Mouse (Mus musculus): Measurements from ENCODE around the gene Phf8. TPM values are rescaled to one million over a fixed set of nuclear protein-coding genes. Genes with fewer than 3 reads are reported as not detected.
"Not testable (repeated sequence)": the region's sequence is repeated elsewhere in the genome, so short reads cannot be mapped to it uniquely, and the experiment has no call there.

Phf8 gene
- total RNA-seq (2015; ENCODE audit: low replicate concordance) (77.7 and 84.7 TPM in 2 replicates), total RNA-seq (2017; ENCODE audit: low replicate concordance) (70.3 and 75.4 TPM in 2 replicates)

- peak; percentile 85 for ATAC-seq (replicated peaks; ENCODE audit: low FRiP score, poor library complexity, severe bottlenecking)
Measured at GRCm38 (mm10) chrX:151520458-151521322, at the start of gene Phf8. TSS of gene Phf8 (plus strand) at chrX:151520672.

- no peak for ATAC-seq (replicated peaks; ENCODE audit: low FRiP score, poor library complexity, severe bottlenecking)
Measured at GRCm38 (mm10) chrX:151488128-151488527, 32.3 kb upstream of the Phf8 start.

GRCm38 (mm10) chrX:151493269-151493668, 27.2 kb upstream of the Phf8 start:
- not testable (repeated sequence) for ATAC-seq (replicated peaks; ENCODE audit: low FRiP score, poor library complexity, severe bottlenecking)

GRCm38 (mm10) chrX:151496596-151496995, 23.9 kb upstream of the Phf8 start:
- ATAC-seq (replicated peaks; ENCODE audit: low FRiP score, poor library complexity, severe bottlenecking): no peak

- no peak for ATAC-seq (replicated peaks; ENCODE audit: low FRiP score, poor library complexity, severe bottlenecking)
Measured at GRCm38 (mm10) chrX:151508536-151508935, 11.9 kb upstream of the Phf8 start.

- ATAC-seq (replicated peaks; ENCODE audit: low FRiP score, poor library complexity, severe bottlenecking): no peak
Measured at GRCm38 (mm10) chrX:151509906-151510305, 10.6 kb upstream of the Phf8 start.

GRCm38 (mm10) chrX:151513066-151513465, 7.4 kb upstream of the Phf8 start:
- no peak for ATAC-seq (replicated peaks; ENCODE audit: low FRiP score, poor library complexity, severe bottlenecking)

GRCm38 (mm10) chrX:151513694-151514093, 6.8 kb upstream of the Phf8 start:
- ATAC-seq (replicated peaks; ENCODE audit: low FRiP score, poor library complexity, severe bottlenecking): no peak

GRCm38 (mm10) chrX:151518181-151518580, 2.3 kb upstream of the Phf8 start:
- ATAC-seq (replicated peaks; ENCODE audit: low FRiP score, poor library complexity, severe bottlenecking): peak; percentile 45

- ATAC-seq (replicated peaks; ENCODE audit: low FRiP score, poor library complexity, severe bottlenecking): peak; percentile 68
Measured at GRCm38 (mm10) chrX:151520127-151520457, 380 bp upstream of the Phf8 start.

GRCm38 (mm10) chrX:151521786-151522522, 1.5 kb downstream of the Phf8 start:
- peak; percentile 53 for ATAC-seq (replicated peaks; ENCODE audit: low FRiP score, poor library complexity, severe bottlenecking)

- no peak for ATAC-seq (replicated peaks; ENCODE audit: low FRiP score, poor library complexity, severe bottlenecking)
Measured at GRCm38 (mm10) chrX:151553356-151553755, 32.9 kb downstream of the Phf8 start.

GRCm38 (mm10) chrX:151575166-151575565, 54.7 kb downstream of the Phf8 start:
- ATAC-seq (replicated peaks; ENCODE audit: low FRiP score, poor library complexity, severe bottlenecking): no peak

GRCm38 (mm10) chrX:151643386-151643785, 122.9 kb downstream of the Phf8 start:
- ATAC-seq (replicated peaks; ENCODE audit: low FRiP score, poor library complexity, severe bottlenecking): no peak

GRCm38 (mm10) chrX:151653744-151654143, 133.3 kb downstream of the Phf8 start:
- no peak for ATAC-seq (replicated peaks; ENCODE audit: low FRiP score, poor library complexity, severe bottlenecking)

GRCm38 (mm10) chrX:151674492-151675171, 154.2 kb downstream of the Phf8 start:
- ATAC-seq (replicated peaks; ENCODE audit: low FRiP score, poor library complexity, severe bottlenecking): no peak

Measured in erythroblast, adult 5-6 weeks (primary cell).